Mouse (Mus musculus): ENCODE measurements around the gene Maml2. TPM values are rescaled to one million over a fixed set of nuclear protein-coding genes. Genes with fewer than 3 reads are reported as not detected.

Gene Maml2
- polyA plus RNA-seq, 1 experiment from 2014 or later, result 5.0 TPM

- no peak overlapping the region for H3K9ac ChIP-seq (ENCODE audit: low read depth, low read length)
- 83% methylated on average over 3 of the region's 3 CpGs for WGBS
- no peak overlapping the region for H3K4me3 ChIP-seq (ENCODE audit: low read length)
- H3K9me3 ChIP-seq (ENCODE audit: control insufficient read depth, low read length), result no peaks in the 10 kb centered on the region
- H3K4me1 ChIP-seq (ENCODE audit: control insufficient read depth, insufficient read depth, low read length), result no peaks in the 10 kb centered on the region
- H3K4me2 ChIP-seq (ENCODE audit: low read depth, low read length), result no peak overlapping the region
- no peaks in the 10 kb centered on the region for H3K27me3 ChIP-seq (replicated peaks; ENCODE audit: control insufficient read depth, insufficient read depth, low read length)
- H3K36me3 ChIP-seq (ENCODE audit: control insufficient read depth, insufficient read depth, low read length), result no peaks in the 10 kb centered on the region
- no peak for ATAC-seq
- H3K27ac ChIP-seq (ENCODE audit: low read length), result 0 out of 2 replicates have a peak overlapping the region, but pooled peaks have one; percentile 23
Observed at GRCm38 (mm10) chr9:13693693-13694284, 396.0 kb downstream of the Maml2 start.

- no peak for ATAC-seq
- no peaks in the 10 kb centered on the region for H3K27me3 ChIP-seq (replicated peaks; ENCODE audit: control insufficient read depth, insufficient read depth, low read length)
- H3K4me2 ChIP-seq (ENCODE audit: low read depth, low read length), result no peak overlapping the region
- no peak overlapping the region for H3K4me3 ChIP-seq (ENCODE audit: low read length)
- no peak overlapping the region for H3K9ac ChIP-seq (ENCODE audit: low read depth, low read length)
- H3K36me3 ChIP-seq (ENCODE audit: control insufficient read depth, insufficient read depth, low read length), result no peaks in the 10 kb centered on the region
- H3K27ac ChIP-seq (ENCODE audit: low read length), result no peak overlapping the region
- H3K4me1 ChIP-seq (ENCODE audit: control insufficient read depth, insufficient read depth, low read length), result no peaks in the 10 kb centered on the region
- H3K9me3 ChIP-seq (ENCODE audit: control insufficient read depth, low read length), result no peaks in the 10 kb centered on the region
- 47% methylated on average over 5 of the region's 5 CpGs for WGBS
Observed at GRCm38 (mm10) chr9:13694293-13694692, 396.5 kb downstream of the Maml2 start.

GRCm38 (mm10) chr9:13697041-13697811 is 399.5 kb downstream of the Maml2 start:
- H3K27ac ChIP-seq (ENCODE audit: low read length), result peak overlapping the region; percentile 46
- H3K4me1 ChIP-seq (ENCODE audit: control insufficient read depth, insufficient read depth, low read length), result no peaks in the 10 kb centered on the region
- no peaks in the 10 kb centered on the region for H3K9me3 ChIP-seq (ENCODE audit: control insufficient read depth, low read length)
- H3K4me2 ChIP-seq (ENCODE audit: low read depth, low read length), result no peak overlapping the region
- peak; percentile 56; the same call in 1 of the 2 replicates for ATAC-seq
- H3K36me3 ChIP-seq (ENCODE audit: control insufficient read depth, insufficient read depth, low read length), result no peaks in the 10 kb centered on the region
- no peaks in the 10 kb centered on the region for H3K27me3 ChIP-seq (replicated peaks; ENCODE audit: control insufficient read depth, insufficient read depth, low read length)
- WGBS, result 67% methylated on average over 4 of the region's 4 CpGs
- no peak overlapping the region for H3K4me3 ChIP-seq (ENCODE audit: low read length)
- no peak overlapping the region for H3K9ac ChIP-seq (ENCODE audit: low read depth, low read length)

- Histone ChIP-seq H3K36me3 (ENCODE audit: control insufficient read depth, insufficient read depth, low read length) (no peaks in the 10 kb centered on the region), H3K4me3 (ENCODE audit: low read length) (no peak overlapping the region), H3K4me2 (ENCODE audit: low read depth, low read length) (no peak overlapping the region), H3K9me3 (ENCODE audit: control insufficient read depth, low read length) (no peaks in the 10 kb centered on the region), H3K4me1 (ENCODE audit: control insufficient read depth, insufficient read depth, low read length) (no peaks in the 10 kb centered on the region), H3K27me3 (replicated peaks; ENCODE audit: control insufficient read depth, insufficient read depth, low read length) (no peaks in the 10 kb centered on the region), H3K27ac (ENCODE audit: low read length) (no peak overlapping the region), H3K9ac (ENCODE audit: low read depth, low read length) (no peak overlapping the region)
- 83% methylated on average over 4 of the region's 4 CpGs for WGBS
- ATAC-seq, result no peak
Observed at GRCm38 (mm10) chr9:13697869-13698268, 400.1 kb downstream of the Maml2 start.

- Histone ChIP-seq H3K4me3 (ENCODE audit: low read length) (no peak overlapping the region), H3K9ac (ENCODE audit: low read depth, low read length) (no peak overlapping the region), H3K4me2 (ENCODE audit: low read depth, low read length) (no peak overlapping the region), H3K27me3 (replicated peaks; ENCODE audit: control insufficient read depth, insufficient read depth, low read length) (no peaks in the 10 kb centered on the region), H3K4me1 (ENCODE audit: control insufficient read depth, insufficient read depth, low read length) (no peaks in the 10 kb centered on the region), H3K9me3 (ENCODE audit: control insufficient read depth, low read length) (no peaks in the 10 kb centered on the region), H3K36me3 (ENCODE audit: control insufficient read depth, insufficient read depth, low read length) (no peaks in the 10 kb centered on the region), H3K27ac (ENCODE audit: low read length) (no peak overlapping the region)
- ATAC-seq, result no peak
- 56% methylated on average over 14 of the region's 14 CpGs for WGBS
Observed at GRCm38 (mm10) chr9:13699061-13699780, 401.5 kb downstream of the Maml2 start.

- Histone ChIP-seq H3K27ac (ENCODE audit: low read length) (no peak overlapping the region), H3K9me3 (ENCODE audit: control insufficient read depth, low read length) (no peaks in the 10 kb centered on the region), H3K4me3 (ENCODE audit: low read length) (no peak overlapping the region), H3K27me3 (replicated peaks; ENCODE audit: control insufficient read depth, insufficient read depth, low read length) (no peaks in the 10 kb centered on the region), H3K36me3 (ENCODE audit: control insufficient read depth, insufficient read depth, low read length) (no peaks in the 10 kb centered on the region), H3K4me1 (ENCODE audit: control insufficient read depth, insufficient read depth, low read length) (no peaks in the 10 kb centered on the region), H3K4me2 (ENCODE audit: low read depth, low read length) (no peak overlapping the region), H3K9ac (ENCODE audit: low read depth, low read length) (no peak overlapping the region)
- no peak for ATAC-seq
- WGBS, result 65% methylated on average over 5 of the region's 5 CpGs
Observed at GRCm38 (mm10) chr9:13699781-13700116, 402.0 kb downstream of the Maml2 start.

- ATAC-seq, result no peak
- no peak overlapping the region for H3K27ac ChIP-seq (ENCODE audit: low read length)
- no peaks in the 10 kb centered on the region for H3K4me1 ChIP-seq (ENCODE audit: control insufficient read depth, insufficient read depth, low read length)
- H3K9ac ChIP-seq (ENCODE audit: low read depth, low read length), result no peak overlapping the region
- no peak overlapping the region for H3K4me2 ChIP-seq (ENCODE audit: low read depth, low read length)
- no peaks in the 10 kb centered on the region for H3K36me3 ChIP-seq (ENCODE audit: control insufficient read depth, insufficient read depth, low read length)
- 83% methylated on average over 12 of the region's 12 CpGs for WGBS
- no peaks in the 10 kb centered on the region for H3K27me3 ChIP-seq (replicated peaks; ENCODE audit: control insufficient read depth, insufficient read depth, low read length)
- no peak overlapping the region for H3K4me3 ChIP-seq (ENCODE audit: low read length)
- no peaks in the 10 kb centered on the region for H3K9me3 ChIP-seq (ENCODE audit: control insufficient read depth, low read length)
Observed at GRCm38 (mm10) chr9:13701773-13702172, 404.0 kb downstream of the Maml2 start.

- Histone ChIP-seq H3K4me2 (ENCODE audit: low read depth, low read length) (no peak overlapping the region), H3K4me3 (ENCODE audit: low read length) (no peak overlapping the region), H3K9me3 (ENCODE audit: control insufficient read depth, low read length) (no peaks in the 10 kb centered on the region), H3K27ac (ENCODE audit: low read length) (no peak overlapping the region), H3K9ac (ENCODE audit: low read depth, low read length) (no peak overlapping the region), H3K36me3 (ENCODE audit: control insufficient read depth, insufficient read depth, low read length) (no peaks in the 10 kb centered on the region), H3K4me1 (ENCODE audit: control insufficient read depth, insufficient read depth, low read length) (no peaks in the 10 kb centered on the region), H3K27me3 (replicated peaks; ENCODE audit: control insufficient read depth, insufficient read depth, low read length) (no peaks in the 10 kb centered on the region)
- 0 out of 2 replicates have a peak, but pooled peaks have one; percentile 21 for ATAC-seq
- 73% methylated on average over 2 of the region's 2 CpGs for WGBS
Observed at GRCm38 (mm10) chr9:13703100-13703499, 405.3 kb downstream of the Maml2 start.

- Histone ChIP-seq H3K27me3 (replicated peaks; ENCODE audit: control insufficient read depth, insufficient read depth, low read length) (no peaks in the 10 kb centered on the region), H3K36me3 (ENCODE audit: control insufficient read depth, insufficient read depth, low read length) (no peaks in the 10 kb centered on the region)
- 67% methylated on average over 4 of the region's 4 CpGs for WGBS
Observed at GRCm38 (mm10) chr9:13704917-13705316, 407.2 kb downstream of the Maml2 start.

More at GRCm38 (mm10) chr9:13704917-13705316, 407.2 kb downstream of the Maml2 start:
- Histone ChIP-seq H3K4me1 (ENCODE audit: control insufficient read depth, insufficient read depth, low read length) (no peaks in the 10 kb centered on the region), H3K9ac (ENCODE audit: low read depth, low read length) (no peak overlapping the region), H3K4me2 (ENCODE audit: low read depth, low read length) (no peak overlapping the region), H3K27ac (ENCODE audit: low read length) (no peak overlapping the region), H3K9me3 (ENCODE audit: control insufficient read depth, low read length) (no peaks in the 10 kb centered on the region), H3K4me3 (ENCODE audit: low read length) (no peak overlapping the region)
- ATAC-seq, result peak; percentile 74

All from intestine, embryonic 16.5 days (tissue).